Mouse (Mus musculus) G1E (cell line): ENCODE data around the gene Plxna1. TPM values are rescaled to one million over a fixed set of nuclear protein-coding genes. Genes with fewer than 3 reads are reported as not detected.

ENCODE experiments used
- ATAC-seq: 2 replicates; pipeline ENCODE4 v1.8.0; 2016; ENCODE audit warnings: mild to moderate bottlenecking; ENCODE audit not compliant: insufficient number of reproducible peaks, poor library complexity, low FRiP score, severe bottlenecking; ENCODE audit errors: extremely low read depth
- DNase-seq: peaks from one replicate; pipeline ENCODE4 v3.0.0; 2012; ENCODE audit warnings: low spot score
- H3K27me3 ChIP-seq: 2 replicates; pipeline ENCODE4 v1.6.1; 2012; ENCODE audit warnings: mild to moderate bottlenecking, low read length, inconsistent platforms; ENCODE audit not compliant: insufficient read depth
- H3K36me3 ChIP-seq: replicated peaks from 2 replicates; pipeline ENCODE3; 2012; ENCODE audit warnings: mild to moderate bottlenecking, inconsistent platforms
- H3K4me1 ChIP-seq: 2 replicates; pipeline ENCODE4 v1.6.1; 2012; ENCODE audit warnings: low read depth, low read length, inconsistent platforms, mixed read lengths; ENCODE audit not compliant: insufficient read depth
- H3K4me3 ChIP-seq: 2 replicates; pipeline ENCODE4 v1.5.1; 2012; ENCODE audit warnings: low read depth, mild to moderate bottlenecking, inconsistent platforms, low read length, moderate library complexity, mixed read lengths
- H3K9me3 ChIP-seq: replicated peaks from 2 replicates; pipeline ENCODE4 v1.6.1; 2012; ENCODE audit warnings: inconsistent platforms
- CTCF ChIP-seq: IDR thresholded peaks from 2 replicates; pipeline ENCODE4 v1.5.1; 2012; ENCODE audit warnings: low read depth, low read length, inconsistent platforms, mixed read lengths
- GATA1 ChIP-seq: IDR thresholded peaks from 2 replicates; pipeline ENCODE4 v1.6.1; 2012; ENCODE audit warnings: borderline replicate concordance, low read length, inconsistent platforms, mixed read lengths
- GATA2 ChIP-seq: IDR thresholded peaks from 2 replicates; pipeline ENCODE4 v1.6.1; 2012; ENCODE audit warnings: low read depth, low read length, inconsistent platforms, borderline replicate concordance
- POLR2AphosphoS5 ChIP-seq: IDR thresholded peaks from 2 replicates; pipeline ENCODE4 v1.6.1; 2012; ENCODE audit warnings: low read depth, low read length, inconsistent platforms; ENCODE audit not compliant: insufficient replicate concordance
- TAL1 ChIP-seq: conservative IDR thresholded peaks from 2 replicates; pipeline ENCODE4 v1.6.1; 2012; ENCODE audit warnings: low read depth, low read length, inconsistent platforms, mixed read lengths
- polyA plus RNA-seq: library from polyadenylated mRNA; stranded (reverse); fragments of >175 nt; gene quantifications from 2 replicates; pipeline ENCODE4 v1.2.3, GENCODE M21; 2012
- total RNA-seq, 2 experiments: library from RNA; stranded (forward) in 1 of 2; stranded (reverse) in 1 of 2; fragments of 200-1000 nt in 1 of 2; fragments of >200 nt in 1 of 2; fragmentation: Nextera tagmentation in 1 of 2; gene quantifications; 2 replicates each; pipeline ENCODE4 v1.2.3; 2014 to 2017

Plxna1 gene
- total and polyA plus RNA-seq, 3 experiments = 5.9 to 17.0 (median 11.1) TPM

- Histone ChIP-seq H3K4me1 (peaks cover 29% of the 10 kb centered on the region), H3K4me3 (no peak overlapping the region), H3K27me3 (no peaks in the 10 kb centered on the region), H3K9me3 (no peaks in the 10 kb centered on the region), H3K36me3 (peaks cover 91% of the 10 kb centered on the region)
- TF ChIP-seq CTCF (no peak), POLR2AphosphoS5 (no peak), TAL1 (no peak), GATA1 (no peak), GATA2 (no peak)
- ATAC-seq (no peak), DNase-seq (no peak)
Observed at GRCm38 (mm10) chr6:89355661-89356060, 6.8 kb downstream of the Plxna1 start.

GRCm38 (mm10) chr6:89354726-89355125 lies 7.7 kb downstream of the Plxna1 start:
- no peak for TF ChIP-seq CTCF
- no peak for TF ChIP-seq POLR2AphosphoS5
- TF ChIP-seq GATA1 = no peak
- no peak for TF ChIP-seq TAL1
- ATAC-seq (no peak), DNase-seq (no peak)
- peaks cover 20% of the 10 kb centered on the region for H3K4me1 ChIP-seq
- no peaks in the 10 kb centered on the region for H3K9me3 ChIP-seq
- peaks cover 95% of the 10 kb centered on the region for H3K36me3 ChIP-seq
- H3K27me3 ChIP-seq = no peaks in the 10 kb centered on the region
- H3K4me3 ChIP-seq = no peak overlapping the region

GRCm38 (mm10) chr6:89354076-89354475 lies 8.3 kb downstream of the Plxna1 start:
- Histone ChIP-seq H3K4me3 (no peak overlapping the region), H3K9me3 (no peaks in the 10 kb centered on the region), H3K36me3 (peaks cover 96% of the 10 kb centered on the region), H3K27me3 (no peaks in the 10 kb centered on the region), H3K4me1 (peaks cover 13% of the 10 kb centered on the region)
- no peak for TF ChIP-seq GATA2
- TF ChIP-seq TAL1 = no peak
- no peak for TF ChIP-seq POLR2AphosphoS5
- no peak for TF ChIP-seq CTCF
- DNase-seq = no peak
- no peak for ATAC-seq

- no peak overlapping the region for H3K4me3 ChIP-seq
- H3K27me3 ChIP-seq = no peaks in the 10 kb centered on the region
- peaks cover 10% of the 10 kb centered on the region; the same call in 1 of the 2 replicates for H3K4me1 ChIP-seq
- no peak for TF ChIP-seq GATA1
- no peak for TF ChIP-seq GATA2
- no peak for TF ChIP-seq TAL1
- no peak for TF ChIP-seq POLR2AphosphoS5
- TF ChIP-seq CTCF = no peak
- ATAC-seq (no peak), DNase-seq (no peak)
- H3K36me3 ChIP-seq = peaks cover 99% of the 10 kb centered on the region
- H3K9me3 ChIP-seq = no peaks in the 10 kb centered on the region
Observed at GRCm38 (mm10) chr6:89353101-89353500, 9.3 kb downstream of the Plxna1 start.

- DNase-seq (no peak), ATAC-seq (no peak)
- Histone ChIP-seq H3K4me3 (no peak overlapping the region), H3K36me3 (peaks cover 99% of the 10 kb centered on the region), H3K9me3 (no peaks in the 10 kb centered on the region), H3K27me3 (no peaks in the 10 kb centered on the region), H3K4me1 (0 out of 2 replicates have a peak, but pooled peaks cover under 1% of the 10 kb centered on the region)
- TF ChIP-seq TAL1 (no peak), CTCF (no peak), POLR2AphosphoS5 (no peak), GATA2 (no peak), GATA1 (no peak)
Observed at GRCm38 (mm10) chr6:89351441-89352137, 10.8 kb downstream of the Plxna1 start.

- H3K4me3 ChIP-seq = no peak overlapping the region
- ATAC-seq = no peak
Observed at GRCm38 (mm10) chr6:89350520-89350919, 11.9 kb downstream of the Plxna1 start.

More at GRCm38 (mm10) chr6:89350520-89350919, 11.9 kb downstream of the Plxna1 start:
- no peak for DNase-seq
- Histone ChIP-seq H3K4me1 (peaks cover 5% of the 10 kb centered on the region), H3K36me3 (peaks cover 98% of the 10 kb centered on the region), H3K9me3 (no peaks in the 10 kb centered on the region), H3K27me3 (no peaks in the 10 kb centered on the region)
- TF ChIP-seq CTCF (no peak), GATA2 (no peak), TAL1 (no peak), GATA1 (no peak), POLR2AphosphoS5 (no peak)
